Mouse (Mus musculus) olfactory bulb, adult 2 months (tissue): ENCODE results near the gene Ern1.

Source experiments
- CTCF ChIP-seq: fragments of 200-500 bp; IDR thresholded peaks from 2 replicates; pipeline ENCODE4 v1.5.1; 2012; ENCODE audit warnings: low read depth, mild to moderate bottlenecking, low read length, moderate library complexity; ENCODE audit not compliant: insufficient read depth
- POLR2A ChIP-seq: fragments of 200-500 bp; IDR thresholded peaks from 2 replicates; pipeline ENCODE4 v1.6.1; 2012; ENCODE audit warnings: mild to moderate bottlenecking, low read depth, low read length, moderate library complexity; ENCODE audit not compliant: insufficient read depth

- TF ChIP-seq CTCF, result no peak
- no peak for TF ChIP-seq POLR2A
These were observed 135.7 kb downstream of the Ern1 start for GRCm38 (mm10) chr11:106351941-106352340.
